Mouse (Mus musculus): ENCODE data around the gene Retn.
A peak's percentile ranks its signal among the peaks of the same experiment; 100 is the strongest.

The Retn gene

GRCm38 (mm10) chr8:3655526-3655925, at the start of gene Retn:
Gene Retn (plus strand): TSS chr8:3655770.
- DNase-seq (ENCODE audit: low spot score): no peak

- DNase-seq (ENCODE audit: low spot score): peak; percentile 34
Observed at GRCm38 (mm10) chr8:3606593-3606992, 49.0 kb upstream of the Retn start.

- no peak for DNase-seq (ENCODE audit: low spot score)
Observed at GRCm38 (mm10) chr8:3607822-3608221, 47.7 kb upstream of the Retn start.

GRCm38 (mm10) chr8:3609046-3609815, 46.3 kb upstream of the Retn start:
- DNase-seq (ENCODE audit: low spot score): peak; percentile 53

GRCm38 (mm10) chr8:3609816-3610150, 45.8 kb upstream of the Retn start:
- DNase-seq (ENCODE audit: low spot score): peak; percentile 64

GRCm38 (mm10) chr8:3621199-3621970, 34.2 kb upstream of the Retn start, which contains the start of the genes Xab2 and Pet100:
Gene Xab2 (minus strand): TSS chr8:3621316.
Gene Pet100 (plus strand): TSS chr8:3621548.
- DNase-seq (ENCODE audit: low spot score): peak; percentile 98

GRCm38 (mm10) chr8:3622119-3622518, 33.5 kb upstream of the Retn start:
- DNase-seq (ENCODE audit: low spot score): no peak

GRCm38 (mm10) chr8:3625445-3625844, 30.1 kb upstream of the Retn start, which contains the start of gene Pcp2:
Gene Pcp2 (minus strand): TSS chr8:3625545.
- no peak for DNase-seq (ENCODE audit: low spot score)

GRCm38 (mm10) chr8:3626971-3627370, 28.6 kb upstream of the Retn start:
- no peak for DNase-seq (ENCODE audit: low spot score)

GRCm38 (mm10) chr8:3628014-3628413, 27.6 kb upstream of the Retn start:
- DNase-seq (ENCODE audit: low spot score): peak; percentile 36

- DNase-seq (ENCODE audit: low spot score): peak; percentile 90
Observed at GRCm38 (mm10) chr8:3630647-3631477, 24.7 kb upstream of the Retn start, which contains the start of gene Stxbp2. Gene Stxbp2 (plus strand): TSS chr8:3630955.

GRCm38 (mm10) chr8:3631478-3631875, 24.1 kb upstream of the Retn start:
- peak; percentile 48 for DNase-seq (ENCODE audit: low spot score)

GRCm38 (mm10) chr8:3645804-3646203, 9.8 kb upstream of the Retn start:
- peak; percentile 65 for DNase-seq (ENCODE audit: low spot score)

GRCm38 (mm10) chr8:3646824-3647531, 8.6 kb upstream of the Retn start:
- no peak for DNase-seq (ENCODE audit: low spot score)

GRCm38 (mm10) chr8:3647561-3647960, 8.0 kb upstream of the Retn start:
- no peak for DNase-seq (ENCODE audit: low spot score)

GRCm38 (mm10) chr8:3648268-3648667, 7.3 kb upstream of the Retn start:
- no peak for DNase-seq (ENCODE audit: low spot score)

GRCm38 (mm10) chr8:3648990-3649389, 6.6 kb upstream of the Retn start:
- DNase-seq (ENCODE audit: low spot score): no peak

GRCm38 (mm10) chr8:3652845-3653244, 2.7 kb upstream of the Retn start:
- no peak for DNase-seq (ENCODE audit: low spot score)

GRCm38 (mm10) chr8:3654726-3655508, 653 bp upstream of the Retn start:
- no peak for DNase-seq (ENCODE audit: low spot score)

GRCm38 (mm10) chr8:3656725-3657381, 1.3 kb downstream of the Retn start:
- peak; percentile 26 for DNase-seq (ENCODE audit: low spot score)

Measured in urinary bladder, postnatal 14 days (tissue).